Mouse (Mus musculus): ENCODE measurements at regions not wholly inside any gene's neighbourhood (a gene's known extent, or its start where the extent isn't known, plus 50 kb on each side); places are given as distances from the start of the nearest gene placed in this dataset.

DNA sequence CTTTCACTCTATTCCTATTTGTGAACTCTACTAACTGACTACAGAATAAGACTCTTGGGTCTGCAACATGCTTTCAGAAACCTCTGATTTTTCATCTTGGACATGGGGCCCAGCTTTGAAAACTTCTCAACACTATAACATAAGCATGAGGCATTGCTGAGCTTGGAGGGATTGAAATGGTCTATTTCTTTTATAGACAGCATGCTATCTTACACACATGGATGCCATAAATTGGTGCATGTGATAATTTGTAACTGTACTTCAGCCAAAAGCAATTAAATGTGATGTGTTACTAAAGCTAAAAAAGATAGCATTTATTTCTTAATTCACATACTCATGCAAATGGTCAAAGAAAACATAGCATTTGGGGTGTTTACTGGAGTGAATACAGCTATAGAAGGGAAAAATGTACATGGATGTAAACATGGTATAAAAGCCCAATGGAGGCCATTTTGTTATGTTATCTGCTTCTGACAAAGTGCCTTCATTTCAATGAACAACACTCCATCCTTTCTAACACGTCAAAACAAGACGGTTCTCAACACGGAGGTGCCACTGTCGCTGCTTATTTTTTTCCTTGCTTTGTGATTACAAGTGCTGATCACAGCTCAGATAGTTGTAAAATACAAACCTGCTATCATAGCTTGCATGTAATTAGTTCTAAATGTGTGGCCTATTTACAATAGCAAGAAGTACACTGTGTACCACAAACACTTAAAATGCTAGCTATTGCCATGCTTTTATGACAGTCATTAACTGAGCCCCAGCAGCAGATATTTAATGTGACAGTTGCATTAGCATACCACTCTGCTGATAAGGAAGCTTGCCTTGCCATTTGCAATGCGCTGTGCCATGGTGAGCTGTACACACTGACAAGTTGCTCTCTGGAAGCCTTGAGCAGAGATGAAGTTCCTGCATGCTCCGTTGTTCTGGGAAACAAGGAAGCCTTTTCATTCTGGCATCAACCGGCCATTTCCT, 267.9 kb upstream of the Veph1 start:
- Histone ChIP-seq H3K9ac (replicated peaks; ENCODE audit: low read depth, low read length) (no peak overlapping the region), H3K36me3 (ENCODE audit: control insufficient read depth, insufficient read depth) (no peaks in the 10 kb centered on the region), H3K4me3 (replicated peaks; ENCODE audit: low read length) (no peak overlapping the region), H3K4me2 (ENCODE audit: low read length) (no peak overlapping the region), H3K27me3 (replicated peaks; ENCODE audit: control insufficient read depth, insufficient read depth, low read length) (no peaks in the 10 kb centered on the region), H3K9me3 (ENCODE audit: control insufficient read depth, low read length) (no peaks in the 10 kb centered on the region), H3K4me1 (replicated peaks; ENCODE audit: control insufficient read depth, insufficient read depth, low read length) (0 out of 2 replicates have a peak, but pooled peaks cover 2% of the 10 kb centered on the region), H3K27ac (ENCODE audit: low read length) (peak overlapping the region; percentile 2; the same call in 1 of the 2 replicates)
- peak; percentile 91 for ATAC-seq
- 56% methylated on average over 7 of the region's 7 CpGs for WGBS

GRCm38 (mm10) chr3:66563329-66563728, 266.7 kb upstream of the Veph1 start:
- Histone ChIP-seq H3K27me3 (replicated peaks; ENCODE audit: control insufficient read depth, insufficient read depth, low read length) (no peaks in the 10 kb centered on the region), H3K27ac (ENCODE audit: low read length) (no peak overlapping the region), H3K36me3 (ENCODE audit: control insufficient read depth, insufficient read depth) (no peaks in the 10 kb centered on the region), H3K4me1 (replicated peaks; ENCODE audit: control insufficient read depth, insufficient read depth, low read length) (0 out of 2 replicates have a peak, but pooled peaks cover 2% of the 10 kb centered on the region), H3K9ac (replicated peaks; ENCODE audit: low read depth, low read length) (no peak overlapping the region), H3K4me2 (ENCODE audit: low read length) (no peak overlapping the region), H3K4me3 (replicated peaks; ENCODE audit: low read length) (no peak overlapping the region), H3K9me3 (ENCODE audit: control insufficient read depth, low read length) (no peaks in the 10 kb centered on the region)
- ATAC-seq = no peak
- WGBS = 77% methylated on average over 2 of the region's 2 CpGs

- no peak overlapping the region for H3K9ac ChIP-seq (replicated peaks; ENCODE audit: low read depth, low read length)
- 88% methylated on average over 1 of the region's 1 CpGs for WGBS
- H3K4me2 ChIP-seq (ENCODE audit: low read length) = no peak overlapping the region
- no peaks in the 10 kb centered on the region for H3K4me1 ChIP-seq (replicated peaks; ENCODE audit: control insufficient read depth, insufficient read depth, low read length)
- H3K4me3 ChIP-seq (replicated peaks; ENCODE audit: low read length) = no peak overlapping the region
- H3K27me3 ChIP-seq (replicated peaks; ENCODE audit: control insufficient read depth, insufficient read depth, low read length) = no peaks in the 10 kb centered on the region
- ATAC-seq = no peak
- H3K27ac ChIP-seq (ENCODE audit: low read length) = no peak overlapping the region
- H3K36me3 ChIP-seq (ENCODE audit: control insufficient read depth, insufficient read depth) = no peaks in the 10 kb centered on the region
- H3K9me3 ChIP-seq (ENCODE audit: control insufficient read depth, low read length) = no peaks in the 10 kb centered on the region
Observed at GRCm38 (mm10) chr3:66555538-66555937, 258.9 kb upstream of the Veph1 start.

DNA sequence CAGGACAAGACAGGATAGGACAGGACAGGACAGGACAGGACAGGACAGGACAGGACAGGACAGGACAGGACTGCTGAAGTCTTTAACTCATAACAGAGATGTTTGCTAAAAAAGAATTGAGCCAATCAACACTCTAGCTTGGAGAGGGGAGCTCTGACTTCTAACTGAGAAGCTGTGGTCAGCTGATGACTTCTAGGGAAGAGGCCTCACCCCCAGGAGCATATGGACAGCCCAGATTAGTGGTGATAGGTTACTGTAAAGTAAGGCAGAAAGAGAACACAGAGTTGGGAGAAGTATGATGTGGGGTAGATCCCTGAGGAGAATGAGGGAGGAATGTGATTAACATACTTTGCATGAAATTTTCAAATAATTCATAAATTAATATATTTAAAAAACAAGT, 254.3 kb upstream of the Veph1 start:
- Histone ChIP-seq H3K9ac (replicated peaks; ENCODE audit: low read depth, low read length) (no peak overlapping the region), H3K27me3 (replicated peaks; ENCODE audit: control insufficient read depth, insufficient read depth, low read length) (no peaks in the 10 kb centered on the region), H3K4me2 (ENCODE audit: low read length) (no peak overlapping the region), H3K36me3 (ENCODE audit: control insufficient read depth, insufficient read depth) (no peaks in the 10 kb centered on the region), H3K4me1 (replicated peaks; ENCODE audit: control insufficient read depth, insufficient read depth, low read length) (no peaks in the 10 kb centered on the region), H3K9me3 (ENCODE audit: control insufficient read depth, low read length) (no peaks in the 10 kb centered on the region), H3K27ac (ENCODE audit: low read length) (no peak overlapping the region), H3K4me3 (replicated peaks; ENCODE audit: low read length) (no peak overlapping the region)
- no peak for ATAC-seq

- Histone ChIP-seq H3K9me3 (ENCODE audit: control insufficient read depth, low read length) (peaks cover 5% of the 10 kb centered on the region; the same call in 1 of the 2 replicates), H3K27me3 (replicated peaks; ENCODE audit: control insufficient read depth, insufficient read depth, low read length) (0 out of 2 replicates have a peak, but pooled peaks cover 2% of the 10 kb centered on the region), H3K4me2 (ENCODE audit: low read length) (no peak overlapping the region), H3K9ac (replicated peaks; ENCODE audit: low read depth, low read length) (no peak overlapping the region), H3K4me3 (replicated peaks; ENCODE audit: low read length) (no peak overlapping the region), H3K4me1 (replicated peaks; ENCODE audit: control insufficient read depth, insufficient read depth, low read length) (no peaks in the 10 kb centered on the region), H3K27ac (ENCODE audit: low read length) (no peak overlapping the region), H3K36me3 (ENCODE audit: control insufficient read depth, insufficient read depth) (no peaks in the 10 kb centered on the region)
- WGBS = 83% methylated on average over 4 of the region's 4 CpGs
- no peak for ATAC-seq
Observed at GRCm38 (mm10) chr3:66546576-66546975, 249.9 kb upstream of the Veph1 start.

- no peak for ATAC-seq
- 70% methylated on average over 5 of the region's 5 CpGs for WGBS
- H3K4me3 ChIP-seq (replicated peaks; ENCODE audit: low read length) = no peak overlapping the region
Observed at GRCm38 (mm10) chr3:66544139-66544933, 247.7 kb upstream of the Veph1 start.

GRCm38 (mm10) chr3:66542865-66543264, 246.2 kb upstream of the Veph1 start:
- no peak for ATAC-seq
- Histone ChIP-seq H3K27me3 (replicated peaks; ENCODE audit: control insufficient read depth, insufficient read depth, low read length) (0 out of 2 replicates have a peak, but pooled peaks cover 2% of the 10 kb centered on the region), H3K9ac (replicated peaks; ENCODE audit: low read depth, low read length) (no peak overlapping the region), H3K9me3 (ENCODE audit: control insufficient read depth, low read length) (peaks cover 5% of the 10 kb centered on the region; the same call in 1 of the 2 replicates), H3K36me3 (ENCODE audit: control insufficient read depth, insufficient read depth) (no peaks in the 10 kb centered on the region), H3K27ac (ENCODE audit: low read length) (no peak overlapping the region), H3K4me2 (ENCODE audit: low read length) (no peak overlapping the region), H3K4me1 (replicated peaks; ENCODE audit: control insufficient read depth, insufficient read depth, low read length) (no peaks in the 10 kb centered on the region), H3K4me3 (replicated peaks; ENCODE audit: low read length) (no peak overlapping the region)
- WGBS = 88% methylated on average over 3 of the region's 3 CpGs

More at GRCm38 (mm10) chr3:66544139-66544933, 247.7 kb upstream of the Veph1 start:
- H3K4me2 ChIP-seq (ENCODE audit: low read length) = no peak overlapping the region
- no peak overlapping the region for H3K9ac ChIP-seq (replicated peaks; ENCODE audit: low read depth, low read length)
- H3K9me3 ChIP-seq (ENCODE audit: control insufficient read depth, low read length) = peaks cover 5% of the 10 kb centered on the region; the same call in 1 of the 2 replicates
- no peaks in the 10 kb centered on the region for H3K4me1 ChIP-seq (replicated peaks; ENCODE audit: control insufficient read depth, insufficient read depth, low read length)
- H3K27me3 ChIP-seq (replicated peaks; ENCODE audit: control insufficient read depth, insufficient read depth, low read length) = 0 out of 2 replicates have a peak, but pooled peaks cover 2% of the 10 kb centered on the region
- no peaks in the 10 kb centered on the region for H3K36me3 ChIP-seq (ENCODE audit: control insufficient read depth, insufficient read depth)
- H3K27ac ChIP-seq (ENCODE audit: low read length) = no peak overlapping the region

DNA sequence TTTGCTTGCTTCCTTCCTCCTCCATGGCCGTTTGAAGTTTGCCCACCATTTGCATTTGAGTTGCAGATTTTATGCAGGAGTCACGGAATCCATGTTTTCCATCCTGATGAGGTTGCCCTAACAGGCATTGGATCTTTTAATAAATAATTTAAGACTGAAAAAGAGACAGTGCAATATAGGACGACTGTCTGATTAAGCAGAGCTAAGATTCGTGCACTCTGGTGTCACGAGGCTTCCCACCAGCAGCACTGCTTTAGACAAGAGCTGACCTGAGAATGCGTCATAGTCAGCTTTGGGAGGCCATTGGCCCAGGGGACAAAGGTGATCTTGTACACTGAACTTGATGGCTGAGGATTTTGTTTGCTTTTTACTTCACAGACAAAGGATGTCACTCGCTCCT, 241.3 kb upstream of the Veph1 start:
- Histone ChIP-seq H3K4me3 (replicated peaks; ENCODE audit: low read length) (no peak overlapping the region), H3K9me3 (ENCODE audit: control insufficient read depth, low read length) (peaks cover 5% of the 10 kb centered on the region; the same call in 1 of the 2 replicates), H3K4me1 (replicated peaks; ENCODE audit: control insufficient read depth, insufficient read depth, low read length) (peaks cover 13% of the 10 kb centered on the region), H3K27me3 (replicated peaks; ENCODE audit: control insufficient read depth, insufficient read depth, low read length) (no peaks in the 10 kb centered on the region), H3K36me3 (ENCODE audit: control insufficient read depth, insufficient read depth) (no peaks in the 10 kb centered on the region), H3K4me2 (ENCODE audit: low read length) (no peak overlapping the region), H3K9ac (replicated peaks; ENCODE audit: low read depth, low read length) (no peak overlapping the region), H3K27ac (ENCODE audit: low read length) (no peak overlapping the region)
- 63% methylated on average over 7 of the region's 7 CpGs for WGBS
- ATAC-seq = no peak

All from forebrain, embryonic 16.5 days (tissue).